Mouse (Mus musculus): ENCODE measurements around the gene Rad51b. TPM values are rescaled to one million over a fixed set of nuclear protein-coding genes. Genes with fewer than 3 reads are reported as not detected.
A peak's percentile ranks its signal among the peaks of the same experiment; 100 is the strongest.

Rad51b gene
- total RNA-seq, 4 experiments from 2014 or later: 0.17 to 0.34 TPM; not detected in 2

DNA sequence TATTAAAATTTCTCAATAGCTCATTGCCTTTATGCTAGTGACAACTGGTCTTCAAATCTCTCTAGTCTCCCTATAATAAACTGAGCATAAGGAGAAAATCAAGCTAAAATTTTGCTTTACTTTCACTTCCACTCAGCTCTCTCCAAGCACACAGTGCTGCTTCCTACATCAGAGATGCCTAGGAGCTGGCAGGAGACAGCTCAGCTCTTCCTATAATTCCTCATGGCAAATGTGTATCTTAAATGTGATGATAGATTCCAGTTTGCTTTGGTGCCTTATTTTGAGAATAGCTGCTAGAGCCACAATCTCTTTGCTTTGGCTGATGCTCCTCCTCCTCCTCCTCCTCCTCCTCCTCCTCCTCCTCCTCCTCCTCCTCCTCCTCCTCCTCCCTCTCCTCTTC, 428.6 kb downstream of the Rad51b start:
- no peak for DNase-seq (ENCODE audit: low spot score in 2 of 2)

- DNase-seq (ENCODE audit: low spot score in 2 of 2): no peak
These were observed 429.0 kb downstream of the Rad51b start for GRCm38 (mm10) chr12:79726116-79726515.

GRCm38 (mm10) chr12:79726959-79727358, 429.9 kb downstream of the Rad51b start:
- no peak for DNase-seq (ENCODE audit: low spot score in 2 of 2)

GRCm38 (mm10) chr12:79729926-79730506, 432.9 kb downstream of the Rad51b start:
- DNase-seq (ENCODE audit: low spot score in 2 of 2): no peak

GRCm38 (mm10) chr12:79731905-79732304, 434.8 kb downstream of the Rad51b start:
- no peak for DNase-seq (ENCODE audit: low spot score in 2 of 2)

DNA sequence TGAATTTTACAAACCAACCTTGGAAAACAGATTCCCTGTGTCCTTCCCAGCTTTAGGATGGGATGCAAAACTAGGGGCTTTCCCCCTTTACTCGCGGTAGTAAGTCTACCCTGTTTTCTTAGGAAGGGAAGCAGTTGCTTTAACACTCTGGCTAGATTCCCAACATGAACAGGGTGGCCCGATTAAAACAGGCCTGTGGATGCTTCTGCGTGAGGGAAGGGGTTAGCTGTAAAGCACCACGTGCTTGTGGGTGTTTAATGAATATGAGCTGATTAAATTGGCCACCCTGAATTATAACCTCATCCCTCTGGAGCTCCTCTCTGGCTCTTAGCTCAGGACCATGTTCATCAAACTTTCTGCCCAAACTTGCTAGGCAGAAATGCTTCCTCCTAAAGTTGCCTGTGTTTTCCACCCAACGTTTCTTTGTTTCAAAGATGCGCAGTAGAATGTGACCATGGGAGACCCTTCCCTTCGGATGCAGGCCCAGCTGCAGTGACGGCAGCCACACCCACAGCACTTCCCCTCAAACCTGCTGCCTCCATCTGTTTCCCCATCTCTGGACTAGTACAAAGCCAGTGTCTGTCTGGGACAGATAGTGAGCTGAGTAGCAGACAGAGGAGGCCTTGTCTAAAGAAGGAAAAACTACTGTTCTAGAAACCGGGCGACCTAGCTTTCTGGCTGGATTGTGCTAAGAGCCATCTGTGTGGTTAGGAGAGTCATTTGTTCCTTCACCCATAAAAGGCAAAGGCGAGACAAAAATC, 435.5 kb downstream of the Rad51b start:
- DNase-seq (ENCODE audit: low spot score in 2 of 2): peak; percentile 14 to 24

- no peak for DNase-seq (ENCODE audit: low spot score in 2 of 2)
These were observed 438.3 kb downstream of the Rad51b start for GRCm38 (mm10) chr12:79735341-79735785.

GRCm38 (mm10) chr12:79735882-79736281, 438.8 kb downstream of the Rad51b start:
- DNase-seq (ENCODE audit: low spot score in 2 of 2): no peak

DNA sequence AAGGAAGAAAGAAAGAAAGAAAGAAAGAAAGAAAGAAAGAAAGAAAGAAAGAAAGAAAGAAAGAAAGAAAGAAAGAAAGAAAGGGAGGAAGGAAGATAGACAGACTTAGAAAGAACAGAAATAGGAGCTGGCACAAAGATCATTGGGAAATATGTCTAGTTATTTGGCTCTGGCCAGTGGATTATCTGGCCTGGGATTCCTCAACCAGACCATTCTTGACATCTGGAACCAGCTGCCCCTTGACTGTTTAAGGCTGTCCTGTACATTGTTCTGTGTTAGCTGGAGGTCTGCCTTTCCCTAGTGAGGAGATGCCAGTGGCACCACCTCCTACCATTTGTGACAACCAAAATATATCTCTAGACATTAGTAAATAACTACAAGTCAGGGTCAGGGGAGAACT, 441.6 kb downstream of the Rad51b start:
- DNase-seq (ENCODE audit: low spot score in 2 of 2): no peak

DNA sequence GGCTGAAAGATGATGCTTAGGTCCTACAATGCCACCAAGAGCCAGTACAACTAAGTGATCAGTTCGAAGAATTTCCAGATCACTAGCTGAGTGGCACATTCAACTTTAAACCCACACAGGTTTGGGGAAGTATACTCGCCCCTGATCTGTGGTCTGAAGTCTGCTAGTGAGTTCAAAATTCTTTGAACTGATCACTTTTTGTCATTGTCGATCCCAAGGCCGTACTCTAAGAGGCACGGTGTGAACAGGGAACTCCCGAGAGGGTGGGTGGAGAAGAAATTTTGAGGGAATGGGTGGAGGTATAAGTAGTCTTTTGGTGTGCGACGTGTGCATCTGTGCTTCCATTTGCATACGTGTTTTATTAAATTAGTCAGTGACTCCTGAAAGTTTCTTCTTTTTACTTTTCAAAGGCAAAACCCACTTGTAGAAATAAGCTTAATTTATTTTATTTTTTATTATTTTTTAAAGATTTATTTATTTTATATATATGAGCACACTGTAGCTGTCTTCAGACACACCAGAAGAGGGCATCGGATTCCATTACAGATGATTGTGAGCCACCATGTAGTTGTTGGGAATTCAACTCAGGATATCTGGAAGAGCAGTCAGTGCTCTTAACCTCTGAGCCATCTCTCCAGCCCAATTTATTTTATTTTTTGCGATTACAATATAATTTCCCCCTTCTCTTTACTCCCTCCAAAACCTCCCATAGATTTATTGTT, 443.0 kb downstream of the Rad51b start:
- no peak for DNase-seq (ENCODE audit: low spot score in 2 of 2)

DNA sequence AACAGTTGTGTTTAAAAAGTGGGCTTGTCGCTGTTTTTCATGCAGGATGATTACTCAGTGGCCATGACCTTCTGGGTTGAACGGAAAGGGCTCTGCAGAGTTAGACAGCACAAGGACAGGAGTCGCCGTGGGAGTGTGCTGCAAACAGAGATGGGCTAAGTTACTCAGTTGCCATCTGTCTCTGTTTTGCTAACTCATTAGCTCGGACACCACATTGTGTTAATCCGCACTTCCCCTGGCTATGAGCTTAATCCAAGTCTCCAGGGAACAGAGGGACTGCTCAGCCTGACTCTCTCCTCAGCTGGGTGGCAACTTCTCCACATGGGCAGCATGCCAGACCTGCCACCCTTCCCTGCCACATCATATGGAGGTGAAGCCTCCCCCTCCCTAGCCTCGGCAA, 445.1 kb downstream of the Rad51b start:
- peak in 1 of 2 experiments; percentile 14 for DNase-seq (ENCODE audit: low spot score in 2 of 2)

GRCm38 (mm10) chr12:79744131-79744530, 447.0 kb downstream of the Rad51b start:
- no peak for DNase-seq (ENCODE audit: low spot score in 2 of 2)

DNA sequence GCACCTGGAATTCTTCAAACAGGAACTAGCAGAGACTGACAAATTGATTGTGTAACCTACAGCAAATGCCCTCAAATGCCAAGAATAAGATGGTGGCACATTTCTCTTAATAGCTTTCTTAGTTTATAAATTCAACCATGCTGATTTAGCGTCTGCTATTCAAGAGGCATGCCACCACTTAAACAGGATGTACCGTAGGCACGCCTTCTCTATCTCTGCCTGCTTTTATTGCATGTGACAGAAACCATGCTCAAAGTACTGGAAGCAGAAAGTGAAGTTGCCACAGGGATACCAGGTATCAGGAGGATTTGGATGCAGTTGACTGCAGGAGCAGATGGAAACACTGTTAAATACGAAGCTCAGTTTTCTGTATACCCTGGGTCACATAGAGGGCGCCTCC, 448.1 kb downstream of the Rad51b start:
- DNase-seq (ENCODE audit: low spot score in 2 of 2): no peak

DNA sequence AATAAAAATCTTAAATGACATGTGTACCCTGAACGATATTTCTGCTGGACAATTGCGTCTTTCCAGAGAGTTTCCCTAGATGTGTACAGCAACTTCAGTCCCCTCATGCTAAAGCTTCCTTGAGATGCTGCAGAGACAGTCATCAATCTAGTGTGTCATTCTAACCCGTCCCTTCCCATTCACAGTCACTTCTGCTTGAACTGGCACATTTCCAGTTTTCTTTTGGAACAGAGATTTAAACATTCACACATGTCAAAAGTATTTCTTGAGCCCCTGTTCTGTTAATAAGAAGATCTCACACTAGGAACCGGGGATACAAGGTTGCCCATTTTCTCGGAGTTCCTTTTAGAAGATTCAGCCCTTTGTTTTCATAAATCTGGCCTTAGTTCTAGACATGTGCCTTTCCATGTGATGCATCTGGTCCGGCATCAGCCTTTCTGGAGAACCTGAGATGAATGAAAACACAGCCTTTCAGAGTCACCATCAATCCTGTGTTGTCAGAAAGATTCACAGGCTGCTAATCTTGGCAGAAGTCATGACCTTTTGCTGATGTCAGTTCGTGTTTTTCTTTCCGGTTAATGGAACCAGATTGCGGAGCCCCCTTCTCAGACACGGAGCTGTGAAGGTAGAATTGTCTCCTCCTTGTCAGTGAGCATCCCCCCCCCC, 448.9 kb downstream of the Rad51b start:
- DNase-seq (ENCODE audit: low spot score in 2 of 2): no peak

- DNase-seq (ENCODE audit: low spot score in 2 of 2): no peak
These were observed 450.5 kb downstream of the Rad51b start for GRCm38 (mm10) chr12:79747541-79747940.

DNA sequence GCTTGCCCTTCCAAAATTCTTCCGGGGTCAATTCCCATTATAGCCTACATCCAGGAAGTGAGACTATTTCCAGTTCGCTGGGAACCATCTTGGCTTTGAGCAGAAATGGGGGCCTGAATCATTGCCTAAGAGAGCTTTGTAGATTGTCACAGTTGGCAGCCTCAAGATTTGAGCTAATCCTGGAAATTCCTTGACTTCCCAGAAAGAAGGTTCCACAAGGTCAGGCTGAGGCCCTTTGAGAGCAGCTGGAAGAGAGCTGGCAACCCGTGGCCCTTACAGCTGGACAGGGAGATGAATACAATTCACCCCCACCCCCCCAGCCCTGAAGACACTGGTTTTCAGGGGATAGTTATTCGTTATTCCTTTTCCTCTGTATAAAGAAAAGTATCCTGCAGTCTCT, 451.8 kb downstream of the Rad51b start:
- no peak for DNase-seq (ENCODE audit: low spot score in 2 of 2)

- no peak for DNase-seq (ENCODE audit: low spot score in 2 of 2)
These were observed 453.4 kb downstream of the Rad51b start for GRCm38 (mm10) chr12:79750253-79751125.

DNA sequence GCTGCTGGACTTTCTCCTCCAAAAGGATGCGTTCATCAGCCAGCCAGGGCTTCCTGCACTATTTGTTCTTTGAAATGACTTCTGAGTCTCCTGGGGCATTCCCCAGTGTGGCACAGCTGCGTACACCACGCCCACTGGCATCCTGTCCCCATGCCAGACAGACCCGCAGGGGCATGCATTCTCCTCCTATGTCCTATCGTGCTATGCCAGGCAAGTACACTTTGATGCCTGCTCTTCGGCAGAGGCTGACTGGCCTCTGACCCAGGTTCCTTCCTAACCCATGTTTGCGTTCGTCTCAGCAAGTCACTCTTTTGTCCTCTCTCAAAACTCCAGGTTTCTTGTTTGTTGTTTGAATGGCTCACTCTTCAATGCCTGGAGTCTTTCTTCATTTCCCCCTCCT, 454.7 kb downstream of the Rad51b start:
- no peak for DNase-seq (ENCODE audit: low spot score in 2 of 2)

DNA sequence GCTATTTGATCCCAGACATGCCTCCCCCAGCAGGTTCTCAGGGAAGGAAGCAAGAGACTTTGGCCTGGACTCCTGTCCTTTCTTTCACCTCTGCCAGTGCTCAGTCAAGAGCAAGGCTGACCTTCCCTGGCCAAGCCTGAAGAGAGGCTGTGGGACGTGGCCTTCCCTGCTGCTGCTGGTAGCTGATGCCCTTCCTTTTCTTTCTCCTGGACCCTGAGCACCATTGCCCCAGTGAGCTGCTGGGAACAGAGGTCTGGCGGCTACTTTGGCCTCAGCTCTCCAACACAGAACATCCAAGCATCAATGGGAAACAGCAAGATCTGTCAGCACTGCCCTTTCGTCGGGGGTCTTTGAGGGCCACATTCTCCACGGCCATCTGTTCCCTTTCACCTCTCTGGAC, 455.1 kb downstream of the Rad51b start:
- no peak for DNase-seq (ENCODE audit: low spot score in 2 of 2)

DNA sequence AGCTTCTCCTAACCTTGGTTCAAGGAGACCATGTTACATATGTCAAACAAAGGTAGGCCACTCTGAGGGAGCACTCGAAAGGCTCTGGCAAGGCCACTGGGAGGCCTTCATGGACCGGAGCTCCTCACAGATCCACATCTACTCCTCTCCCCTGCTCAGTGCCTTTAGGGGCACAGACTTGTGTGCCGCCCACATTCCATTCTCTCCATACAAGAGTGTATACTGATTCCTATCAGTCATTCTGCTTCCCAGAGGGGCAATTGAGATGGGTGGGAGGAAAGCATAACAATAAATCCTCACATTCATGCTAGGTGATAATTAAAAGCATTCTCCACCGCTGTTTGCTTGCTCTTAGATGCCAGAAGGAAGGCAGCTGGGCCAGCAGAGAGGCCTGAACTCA, 458.5 kb downstream of the Rad51b start:
- DNase-seq (ENCODE audit: low spot score in 2 of 2): no peak

GRCm38 (mm10) chr12:79756352-79756751, 459.3 kb downstream of the Rad51b start:
- no peak for DNase-seq (ENCODE audit: low spot score in 2 of 2)
